Mouse (Mus musculus) cortical plate, adult 2 months (tissue): ENCODE results near the gene Poldip3. TPM values are rescaled to one million over a fixed set of nuclear protein-coding genes. Genes with fewer than 3 reads are reported as not detected.
A peak's percentile ranks its signal among the peaks of the same experiment; 100 is the strongest.

Source experiments
- H3K27ac ChIP-seq: fragments of 200-500 bp; 2 replicates; pipeline ENCODE4 v1.5.1; 2012; ENCODE audit warnings: low read length, control low read depth, inconsistent platforms; ENCODE audit not compliant: insufficient read depth
- H3K4me1 ChIP-seq: fragments of 200-500 bp; 2 replicates; pipeline ENCODE4 v1.6.1; 2011; ENCODE audit warnings: low read length; ENCODE audit not compliant: control insufficient read depth, insufficient read depth
- H3K4me3 ChIP-seq: fragments of 200-500 bp; 2 replicates; pipeline ENCODE4 v1.5.1; 2011; ENCODE audit warnings: mild to moderate bottlenecking, low read length, control low read depth; ENCODE audit not compliant: insufficient read depth
- CTCF ChIP-seq: fragments of 200-500 bp; IDR thresholded peaks from 2 replicates; pipeline ENCODE4 v1.5.1; 2011; ENCODE audit warnings: mild to moderate bottlenecking, control low read depth, low read length; ENCODE audit not compliant: insufficient read depth; ENCODE audit errors: extremely low read depth
- POLR2A ChIP-seq: fragments of 200-500 bp; IDR thresholded peaks from 2 replicates; pipeline ENCODE4 v1.6.1; 2011; ENCODE audit warnings: mild to moderate bottlenecking, low read length, control low read depth; ENCODE audit not compliant: insufficient read depth; ENCODE audit errors: extremely low read depth
- polyA plus RNA-seq: library from polyadenylated mRNA; depleted of rRNA; stranded (reverse); fragments of >200 nt; gene quantifications from 2 replicates; pipeline ENCODE4 v1.2.3, GENCODE M21; 2012

Poldip3 gene
- polyA plus RNA-seq, 1 experiment = 66.6 TPM

DNA sequence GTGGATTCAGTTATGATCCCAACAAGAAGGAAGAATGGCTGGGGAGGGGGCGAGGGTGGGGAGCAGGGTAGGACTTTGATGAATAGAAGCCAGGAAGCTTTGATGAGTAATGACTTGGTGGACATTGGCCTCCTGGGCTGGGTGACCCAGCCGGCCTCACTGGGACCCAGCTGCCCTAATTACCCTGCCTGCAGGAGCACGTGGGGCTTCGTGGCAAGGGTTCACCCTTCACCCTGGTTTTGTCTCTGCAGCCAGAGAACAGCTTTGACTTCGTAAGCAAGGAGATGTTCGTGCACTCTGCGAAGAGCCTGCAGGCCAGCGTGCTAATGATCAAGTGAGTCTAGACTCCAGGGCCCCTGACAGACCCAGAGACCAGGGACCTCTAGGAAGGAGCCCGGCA is 35.1 kb downstream of the Poldip3 start:
- no peak for TF ChIP-seq CTCF
- TF ChIP-seq POLR2A = no peak
- Histone ChIP-seq H3K4me3 (no peak overlapping the region), H3K4me1 (peaks cover 2% of the 10 kb centered on the region; the same call in 1 of the 2 replicates), H3K27ac (no peak overlapping the region)

DNA sequence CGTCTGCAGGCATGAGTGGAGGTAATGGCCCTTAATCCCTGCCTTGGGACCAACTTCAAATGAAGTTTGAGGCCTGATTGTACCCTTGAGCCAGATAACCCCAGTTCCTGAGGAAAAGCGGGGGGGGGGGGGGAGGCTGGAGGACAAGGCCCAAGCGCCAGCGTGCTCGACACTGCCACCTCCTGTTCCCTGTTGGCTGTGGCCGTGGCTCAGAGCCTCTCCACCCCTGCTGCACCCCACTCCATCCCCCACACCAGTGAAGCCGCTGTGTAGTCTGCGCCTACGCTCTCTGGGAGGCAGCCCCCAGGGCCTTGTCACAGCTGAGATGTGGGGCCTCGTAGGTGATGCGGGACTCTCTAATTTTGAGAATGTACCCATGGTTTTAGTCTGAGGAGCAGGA is 36.3 kb downstream of the Poldip3 start:
- TF ChIP-seq POLR2A (no peak), CTCF (peak; percentile 63)
- H3K27ac ChIP-seq = no peak overlapping the region
- peaks cover 2% of the 10 kb centered on the region; the same call in 1 of the 2 replicates for H3K4me1 ChIP-seq
- no peak overlapping the region for H3K4me3 ChIP-seq

DNA sequence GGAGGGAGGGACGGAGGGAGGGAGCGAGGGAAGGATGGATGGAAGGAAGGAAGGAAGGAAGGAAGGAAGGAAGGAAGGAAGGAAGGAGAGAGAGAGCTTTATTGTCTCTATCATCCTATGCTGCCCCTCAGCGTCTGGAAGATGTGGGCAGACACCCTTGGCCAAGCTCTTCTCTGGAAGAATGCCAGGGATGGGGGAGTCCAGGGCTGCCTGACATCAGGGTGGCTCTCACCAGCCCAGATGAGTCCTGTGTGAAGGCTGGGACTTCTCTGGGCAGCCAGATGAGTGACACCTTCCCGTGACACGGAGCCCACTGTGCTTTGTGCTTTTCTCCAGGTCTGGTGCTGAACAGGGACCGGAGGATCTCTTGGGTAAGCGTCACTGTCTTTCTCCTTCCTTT is 37.3 kb downstream of the Poldip3 start:
- TF ChIP-seq POLR2A (no peak), CTCF (no peak)
- Histone ChIP-seq H3K4me1 (peaks cover 2% of the 10 kb centered on the region; the same call in 1 of the 2 replicates), H3K27ac (no peak overlapping the region), H3K4me3 (no peak overlapping the region)

DNA sequence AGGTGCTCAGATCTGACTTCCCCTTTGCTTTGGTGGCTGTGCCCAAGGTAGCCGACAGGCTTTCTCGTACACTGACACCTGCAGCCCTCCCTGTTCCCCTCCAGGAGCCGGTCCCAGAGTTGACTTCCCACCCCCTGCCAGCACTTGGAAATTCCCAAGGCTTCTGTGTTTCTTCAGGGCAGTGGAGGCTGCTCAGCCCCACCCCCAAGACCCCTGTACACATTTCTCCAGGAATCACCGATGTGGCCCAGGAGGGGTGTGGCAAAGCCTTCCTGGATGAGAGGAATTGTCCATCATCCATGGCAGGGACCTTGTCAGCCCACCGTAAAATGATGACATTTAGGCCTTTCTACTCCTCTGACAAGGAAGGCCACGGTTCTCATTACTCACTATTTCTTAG is 37.9 kb downstream of the Poldip3 start:
- TF ChIP-seq POLR2A = no peak
- no peak for TF ChIP-seq CTCF

DNA sequence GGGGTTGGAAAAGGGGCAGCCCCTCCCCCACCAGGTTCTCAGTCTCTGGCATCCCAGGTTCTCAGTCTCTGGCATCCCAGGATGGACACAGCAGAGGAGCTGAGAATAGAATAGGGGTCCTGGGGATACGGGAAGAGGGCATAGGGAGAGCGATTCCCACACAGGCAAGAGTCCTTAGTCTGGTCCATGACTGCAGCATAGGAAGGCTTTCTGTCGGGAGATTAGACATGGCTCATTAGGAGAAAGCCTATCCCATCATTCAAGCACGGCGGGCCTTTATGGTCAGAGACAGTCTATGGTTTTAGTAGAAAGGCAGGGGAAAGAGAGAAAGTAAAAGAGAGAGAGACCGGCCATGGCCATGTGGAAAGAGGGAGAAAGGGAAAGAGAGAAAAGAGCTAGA is 41.4 kb downstream of the Poldip3 start:
- Histone ChIP-seq H3K27ac (no peak overlapping the region), H3K4me1 (no peaks in the 10 kb centered on the region), H3K4me3 (no peak overlapping the region)
- TF ChIP-seq POLR2A = no peak
- TF ChIP-seq CTCF = no peak

More for the DNA sequence above, 37.9 kb downstream of the Poldip3 start:
- H3K4me1 ChIP-seq = peaks cover 2% of the 10 kb centered on the region; the same call in 1 of the 2 replicates
- H3K4me3 ChIP-seq = no peak overlapping the region
- no peak overlapping the region for H3K27ac ChIP-seq

DNA sequence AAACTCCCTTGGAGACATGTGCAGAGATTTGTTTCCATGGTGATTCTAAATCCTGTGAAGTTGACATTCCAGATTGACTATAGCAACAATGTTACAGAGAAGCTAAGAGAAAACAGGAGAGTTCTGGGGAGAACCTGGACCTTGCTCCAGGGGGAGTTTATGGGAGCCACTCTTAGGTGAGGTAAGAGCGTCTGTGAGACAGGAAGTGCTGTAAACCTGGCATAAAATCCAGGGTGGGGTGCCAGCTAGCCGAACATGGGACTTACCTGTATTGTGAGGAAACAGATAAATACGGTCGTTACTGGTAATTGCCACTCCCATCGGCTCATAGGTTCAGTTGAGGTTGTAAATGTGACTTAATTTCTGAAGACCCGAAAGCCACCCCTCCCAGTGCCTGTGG is 42.8 kb downstream of the Poldip3 start:
- Histone ChIP-seq H3K4me3 (no peak overlapping the region), H3K27ac (no peak overlapping the region), H3K4me1 (no peaks in the 10 kb centered on the region)
- no peak for TF ChIP-seq POLR2A
- TF ChIP-seq CTCF = no peak

DNA sequence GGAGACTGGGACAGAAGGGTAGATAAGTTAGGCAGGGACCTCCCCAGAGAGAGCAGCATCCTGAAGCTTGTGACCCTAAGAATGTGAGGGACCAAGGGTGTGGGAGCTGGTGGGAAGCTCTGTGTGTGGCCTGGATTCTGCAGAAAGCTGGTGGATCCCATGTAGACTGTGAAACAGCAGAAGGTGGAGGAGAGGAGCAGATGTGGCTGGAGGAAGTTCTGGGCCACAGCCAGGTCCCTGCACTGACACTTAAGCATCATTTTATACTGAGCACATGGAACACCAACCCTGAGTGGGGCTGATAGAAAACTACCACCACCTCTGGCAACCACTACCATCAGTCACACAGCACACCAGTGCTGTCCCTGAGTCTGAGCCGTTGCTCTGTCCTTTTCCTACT is 46.1 kb downstream of the Poldip3 start:
- Histone ChIP-seq H3K27ac (no peak overlapping the region), H3K4me3 (no peak overlapping the region), H3K4me1 (no peaks in the 10 kb centered on the region)
- TF ChIP-seq POLR2A (no peak), CTCF (no peak)

DNA sequence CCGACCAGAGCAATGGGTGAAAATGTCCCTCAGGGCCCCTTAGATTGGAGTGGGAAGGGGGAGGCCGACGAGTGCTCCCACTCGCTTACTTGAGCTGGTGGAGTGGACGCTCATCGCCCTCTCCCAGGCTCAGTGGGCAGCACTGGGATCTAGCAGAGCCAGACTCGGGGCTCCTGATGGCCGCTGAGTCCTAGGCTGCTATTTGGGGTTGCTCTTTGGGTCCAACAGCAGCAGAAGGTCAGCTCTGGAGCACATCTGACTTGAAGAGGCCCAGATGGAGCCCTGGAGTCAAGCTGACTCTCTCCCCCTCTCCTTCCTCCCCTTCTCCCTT is 48.9 kb downstream of the Poldip3 start:
- Histone ChIP-seq H3K4me3 (peak overlapping the region; percentile 31), H3K4me1 (no peaks in the 10 kb centered on the region), H3K27ac (no peak overlapping the region)
- TF ChIP-seq POLR2A (no peak), CTCF (no peak)

DNA sequence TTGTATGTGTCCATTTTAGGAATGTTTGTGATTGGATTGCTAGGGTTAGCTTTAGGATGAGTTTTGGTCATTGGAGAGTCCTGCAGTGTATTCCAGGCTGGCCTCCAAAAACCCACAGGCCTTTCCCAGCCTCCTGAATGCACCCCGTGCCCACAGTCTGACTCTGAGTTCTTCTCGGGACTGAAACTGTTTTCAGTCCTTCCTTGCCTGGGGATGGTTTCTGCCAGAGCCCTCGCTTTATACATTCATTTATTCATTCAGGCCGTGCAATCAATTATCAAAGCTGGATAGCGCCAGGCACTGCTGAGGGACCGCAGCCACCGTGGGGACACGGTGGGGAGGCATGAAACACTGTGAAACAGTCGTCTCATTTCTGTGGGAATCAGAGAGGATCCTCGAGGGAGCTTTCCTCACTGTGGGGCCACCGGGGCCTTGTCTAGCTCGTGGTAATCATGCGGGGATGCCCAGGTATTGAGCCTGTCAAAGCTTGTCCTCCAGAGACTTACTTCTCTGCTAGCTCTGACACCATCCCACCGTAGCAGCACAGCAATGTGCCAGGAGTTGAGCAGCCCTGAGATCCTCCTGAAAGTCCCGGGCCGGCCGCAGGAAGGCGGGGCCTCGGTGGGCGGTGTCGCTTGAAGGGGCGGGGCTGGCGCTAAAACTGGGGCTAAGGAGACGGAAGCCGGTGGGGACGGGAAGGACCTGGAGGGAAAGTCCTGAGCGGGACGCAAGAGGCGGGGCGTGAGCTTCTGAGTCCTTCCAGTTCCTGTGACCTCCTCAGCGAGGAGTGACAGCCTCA is 49.5 kb downstream of the Poldip3 start:
- H3K4me3 ChIP-seq = peak overlapping the region; percentile 31
- H3K27ac ChIP-seq = no peak overlapping the region
- TF ChIP-seq POLR2A = no peak

DNA sequence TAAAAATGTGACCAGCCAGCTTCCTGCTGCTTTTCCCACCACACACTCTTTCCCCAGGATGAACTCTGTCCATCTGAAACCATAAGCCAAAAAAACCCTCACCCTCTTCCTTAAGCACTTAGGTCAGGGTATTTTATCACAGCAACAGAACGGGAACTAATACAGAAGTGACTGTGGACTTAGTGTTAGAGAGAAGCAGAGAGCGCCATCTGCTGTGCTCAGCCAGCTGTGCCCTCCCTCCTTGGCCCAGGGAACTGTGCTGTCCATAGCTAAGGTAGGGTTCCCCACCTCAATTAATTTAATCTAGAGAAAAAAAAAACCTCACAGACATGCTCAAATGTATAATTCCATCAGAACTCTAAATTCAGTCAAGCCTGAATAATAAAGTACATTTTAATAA is 53.2 kb downstream of the Poldip3 start:
- Histone ChIP-seq H3K4me3 (no peak overlapping the region), H3K27ac (no peak overlapping the region), H3K4me1 (no peaks in the 10 kb centered on the region)
- no peak for TF ChIP-seq CTCF
- TF ChIP-seq POLR2A = no peak

More for the DNA sequence above, 49.5 kb downstream of the Poldip3 start:
- H3K4me1 ChIP-seq = no peaks in the 10 kb centered on the region

DNA sequence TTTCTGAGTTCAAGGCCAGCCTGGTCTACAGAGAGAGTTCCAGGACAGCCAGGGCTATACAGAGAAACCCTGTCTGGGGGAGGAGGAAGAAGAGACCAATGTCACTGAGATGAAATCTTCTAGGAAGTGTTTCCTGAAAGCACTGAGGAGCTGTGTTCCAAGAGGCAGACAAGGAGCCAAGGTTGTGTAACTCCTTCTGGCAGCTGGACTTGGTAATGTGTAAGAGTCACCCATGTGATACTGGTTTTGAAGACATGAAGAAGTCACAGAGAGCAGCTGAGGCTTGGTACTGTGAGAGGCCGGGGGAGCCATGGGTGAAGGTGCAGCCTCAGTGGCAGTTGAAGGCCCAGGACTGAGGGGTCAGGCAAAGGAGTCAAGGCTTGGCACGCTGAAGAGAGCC is 55.5 kb downstream of the Poldip3 start:
- TF ChIP-seq CTCF (no peak), POLR2A (no peak)
- no peaks in the 10 kb centered on the region for H3K4me1 ChIP-seq

More for the DNA sequence above, 55.5 kb downstream of the Poldip3 start:
- H3K4me3 ChIP-seq = no peak overlapping the region
- no peak overlapping the region for H3K27ac ChIP-seq
